Mouse (Mus musculus) pancreas, adult 10 weeks (tissue): ENCODE measurements around the gene Ufm1. TPM values are rescaled to one million over a fixed set of nuclear protein-coding genes. Genes with fewer than 3 reads are reported as not detected.

Experiments used
- polyA plus RNA-seq: library from polyadenylated mRNA; stranded (reverse); fragments of 350-450 nt; fragmentation: Illumina TruSeq; extraction: RNeasy Lipid Tissue Mini Kit (QIAGEN cat#74804); gene quantifications from one replicate; pipeline ENCODE4 v1.2.3, GENCODE M21; 2015; ENCODE audit warnings: low read depth, low replicate concordance; ENCODE audit not compliant: insufficient read depth

The Ufm1 gene
- 37.1 TPM for polyA plus RNA-seq

GRCm38 (mm10) chr3:53863383-53864220 lies at the start of gene Ufm1:
TSS of gene Ufm1 (minus strand) at chr3:53863830.

DNA sequence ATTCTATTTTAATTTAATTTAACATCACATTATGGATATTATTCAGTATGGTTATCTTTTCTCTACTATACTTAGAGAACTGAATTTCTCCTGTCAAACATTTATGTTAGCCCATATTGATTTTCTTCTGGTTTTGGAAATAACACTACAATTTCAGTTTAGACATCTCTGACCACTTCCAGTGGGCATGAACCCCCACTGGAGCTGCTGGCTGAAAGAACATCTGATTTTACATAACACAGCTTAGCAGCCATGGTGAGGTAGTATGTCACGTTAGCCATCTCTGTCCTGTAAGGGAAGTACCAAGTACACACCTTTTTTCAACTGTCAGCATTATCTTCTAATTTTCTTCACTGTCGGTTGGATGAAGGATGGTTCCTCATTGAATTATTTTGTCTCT lies 18.8 kb downstream of the Ufm1 start, which contains the start of gene Gm10985:
Gene Gm10985 (plus strand): TSS at position 301 of the 400 bp plus-strand sequence.

Other genes starting within 250 kb of the Ufm1 start
- 0.06 TPM for gene Frem2, start 206.5 kb downstream of the Ufm1 start, polyA plus RNA-seq
- not detected for gene Gm10985, start 18.7 kb downstream of the Ufm1 start, polyA plus RNA-seq